Mouse (Mus musculus) G1E (cell line): ENCODE data around the gene Mterf1a.

ENCODE experiments used
- CTCF ChIP-seq: IDR thresholded peaks from 2 replicates; pipeline ENCODE4 v1.5.1; 2012; ENCODE audit warnings: low read depth, low read length, inconsistent platforms, mixed read lengths
- GATA1 ChIP-seq: IDR thresholded peaks from 2 replicates; pipeline ENCODE4 v1.6.1; 2012; ENCODE audit warnings: borderline replicate concordance, low read length, inconsistent platforms, mixed read lengths

DNA sequence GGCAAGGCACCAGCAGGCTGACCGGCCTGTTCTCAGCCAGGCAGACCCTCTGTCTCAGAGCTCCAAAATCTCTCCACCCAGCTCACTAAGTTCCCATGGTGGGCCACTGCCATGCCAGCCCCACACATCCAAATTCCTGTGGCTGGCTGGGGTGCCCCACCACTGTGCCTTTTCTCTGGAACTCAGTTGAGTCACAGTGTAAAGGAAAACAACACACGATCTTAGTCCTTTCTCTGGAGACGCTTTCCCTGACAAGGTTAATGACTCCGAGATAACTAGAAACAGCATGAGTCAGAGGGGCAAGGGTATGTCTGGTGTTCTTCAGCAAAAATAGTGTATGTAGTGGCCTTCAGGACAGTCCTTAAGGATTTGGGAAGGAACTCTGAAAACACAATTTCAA lies 23.6 kb downstream of the Mterf1a start:
- TF ChIP-seq CTCF (no peak), GATA1 (no peak)
